Mouse (Mus musculus): ENCODE results near the gene Tmprss13. TPM values are rescaled to one million over a fixed set of nuclear protein-coding genes. Genes with fewer than 3 reads are reported as not detected.

Tmprss13 gene
- total RNA-seq, 2 experiments from 2014 or later: 0.10 to 0.27 TPM

DNA sequence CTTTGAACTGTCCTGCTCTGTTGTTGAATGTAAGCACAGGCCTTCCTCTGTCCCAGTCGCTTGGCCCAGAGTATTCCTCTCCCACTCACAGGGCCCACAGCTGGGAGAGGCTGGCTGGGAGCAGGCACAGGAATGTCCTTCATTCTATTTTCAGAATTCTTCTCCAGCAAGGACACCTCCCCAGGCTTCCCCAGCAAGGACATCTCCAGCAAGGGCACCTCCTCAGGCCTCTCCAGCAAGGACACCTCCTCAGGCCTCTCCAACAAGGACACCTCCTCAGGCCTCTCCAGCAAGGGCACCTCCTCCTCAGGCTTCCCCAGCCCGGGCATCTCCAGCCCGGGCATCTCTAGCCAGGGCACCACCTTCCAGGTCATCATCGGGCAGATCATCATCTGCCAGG lies 9.4 kb downstream of the Tmprss13 start:
- no peak for DNase-seq (ENCODE audit: low spot score in 2 of 2)

DNA sequence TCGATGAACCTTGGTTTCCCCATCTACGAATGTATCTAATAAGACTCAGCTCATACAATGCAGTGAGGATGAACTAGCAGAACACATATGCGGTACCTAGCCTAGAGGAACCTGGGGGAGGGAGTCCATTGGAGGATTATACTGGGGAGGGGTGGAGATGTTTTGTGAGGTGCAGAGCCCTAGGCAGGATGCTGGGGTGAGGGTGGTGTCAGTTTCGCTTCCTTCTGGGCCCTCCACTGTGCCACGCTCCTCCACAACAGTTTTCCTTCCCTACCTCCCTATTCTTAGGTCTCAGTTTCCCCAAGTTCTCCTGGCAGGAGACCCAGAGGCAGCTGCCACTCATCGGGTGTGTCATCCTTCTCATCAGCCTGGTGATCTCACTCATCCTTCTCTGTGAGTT lies 10.7 kb downstream of the Tmprss13 start:
- DNase-seq (ENCODE audit: low spot score in 2 of 2): no peak

DNA sequence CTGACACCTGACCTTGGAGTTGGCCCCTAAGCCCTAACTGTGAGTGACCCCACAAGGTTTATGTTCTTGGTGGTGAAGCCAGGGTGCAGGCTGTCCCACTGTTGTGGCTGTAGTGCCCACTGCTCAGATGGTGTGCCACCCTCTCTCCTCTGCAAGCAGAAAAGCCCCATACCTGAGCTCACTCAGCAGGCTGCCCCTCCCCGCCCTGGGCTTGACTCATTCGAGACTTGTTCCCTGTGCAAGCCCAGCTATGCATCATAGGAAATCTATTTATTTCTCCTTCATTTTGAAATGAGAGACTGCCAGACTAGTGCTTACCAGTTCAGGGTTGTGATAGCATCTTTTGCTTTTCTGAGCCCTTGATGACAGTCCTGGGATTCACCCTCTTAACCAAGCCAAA lies 18.5 kb downstream of the Tmprss13 start:
- no peak for DNase-seq (ENCODE audit: low spot score in 2 of 2)

- no peak for DNase-seq (ENCODE audit: low spot score in 2 of 2)
Measured at GRCm38 (mm10) chr9:45343066-45343465, 24.2 kb downstream of the Tmprss13 start.

- no peak for DNase-seq (ENCODE audit: low spot score in 2 of 2)
Measured at GRCm38 (mm10) chr9:45345516-45345915, 26.6 kb downstream of the Tmprss13 start.

DNA sequence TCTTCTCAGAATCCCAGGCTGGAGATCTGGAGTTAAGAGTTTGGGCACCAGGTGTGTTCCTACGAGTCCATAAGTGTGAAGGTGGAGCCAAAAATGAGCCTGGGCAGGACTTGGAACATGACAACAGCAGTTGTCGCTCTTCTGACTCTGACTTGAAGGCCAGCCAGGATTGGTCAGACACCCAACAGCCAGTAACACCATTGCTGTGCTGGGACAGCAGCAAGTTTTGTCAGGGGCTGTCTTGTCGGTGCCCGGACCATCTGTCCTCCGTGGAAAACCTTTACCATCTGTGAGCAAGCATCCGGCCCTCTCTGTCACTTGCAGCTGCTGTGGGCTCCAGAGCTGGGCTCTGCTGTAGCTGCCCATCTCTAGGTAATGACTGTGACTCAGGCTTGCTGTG lies 27.4 kb downstream of the Tmprss13 start:
- no peak for DNase-seq (ENCODE audit: low spot score in 2 of 2)

- no peak for DNase-seq (ENCODE audit: low spot score in 2 of 2)
Measured at GRCm38 (mm10) chr9:45348560-45348959, 29.7 kb downstream of the Tmprss13 start.

DNA sequence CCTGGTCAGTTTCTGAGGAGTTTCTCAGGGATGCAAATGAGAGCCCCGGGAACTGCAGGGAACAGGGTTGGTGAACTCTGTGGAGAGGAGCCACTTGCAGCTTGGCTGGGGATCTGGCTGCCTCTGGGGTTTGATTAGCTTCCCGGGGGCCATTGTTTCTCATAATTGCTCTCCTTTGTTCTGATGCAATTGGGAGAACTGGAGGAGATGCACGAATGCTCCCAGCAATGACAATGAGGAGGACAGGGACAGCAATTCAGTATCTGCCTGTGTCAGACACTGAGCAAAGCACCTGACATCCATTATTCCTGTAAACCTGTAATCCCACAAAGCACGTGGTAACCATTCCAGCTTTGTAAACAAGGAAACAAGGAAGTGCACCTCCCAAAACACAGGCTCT lies 30.3 kb downstream of the Tmprss13 start:
- no peak for DNase-seq (ENCODE audit: low spot score in 2 of 2)

DNA sequence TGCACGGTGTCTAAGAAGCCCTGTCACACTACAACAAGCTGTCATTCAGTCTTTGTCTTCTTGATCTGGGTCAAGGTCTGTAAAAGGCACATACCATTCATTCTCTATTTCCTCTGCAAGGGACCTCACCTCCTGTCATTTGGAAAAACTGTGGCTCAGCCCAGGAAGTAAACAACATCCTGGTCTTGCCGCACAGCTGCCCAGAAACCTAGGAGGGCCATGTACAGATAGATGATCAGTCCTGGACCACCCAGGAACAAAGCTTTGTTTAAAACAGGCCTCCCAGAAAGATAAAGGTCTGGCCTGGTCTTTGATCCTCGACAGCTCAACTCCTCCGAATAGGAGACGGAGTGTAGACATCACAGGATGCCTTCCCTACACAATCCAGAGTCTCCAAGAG lies 31.0 kb downstream of the Tmprss13 start:
- no peak for DNase-seq (ENCODE audit: low spot score in 2 of 2)

GRCm38 (mm10) chr9:45355192-45355591 lies 36.3 kb downstream of the Tmprss13 start:
- no peak for DNase-seq (ENCODE audit: low spot score in 2 of 2)

DNA sequence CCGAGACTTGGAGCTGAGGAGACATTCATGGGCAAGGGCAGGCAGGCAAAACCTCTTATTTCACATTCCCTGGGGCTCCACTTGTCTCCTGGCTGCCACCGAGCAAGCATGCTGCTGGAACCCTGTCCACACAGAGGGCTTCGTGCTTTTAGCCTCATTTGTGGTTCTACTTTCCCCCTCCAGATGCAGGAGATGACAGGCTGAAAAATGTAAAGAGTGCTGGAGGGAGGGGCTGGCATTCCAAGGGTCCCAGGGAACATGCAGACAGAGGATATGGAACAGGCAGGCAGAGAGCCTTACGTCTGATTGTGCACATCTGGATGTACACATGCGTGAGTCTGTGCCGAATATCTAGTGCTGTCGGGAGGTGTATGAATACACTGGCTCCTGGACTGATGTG lies 39.5 kb downstream of the Tmprss13 start:
- no peak for DNase-seq (ENCODE audit: low spot score in 2 of 2)

DNA sequence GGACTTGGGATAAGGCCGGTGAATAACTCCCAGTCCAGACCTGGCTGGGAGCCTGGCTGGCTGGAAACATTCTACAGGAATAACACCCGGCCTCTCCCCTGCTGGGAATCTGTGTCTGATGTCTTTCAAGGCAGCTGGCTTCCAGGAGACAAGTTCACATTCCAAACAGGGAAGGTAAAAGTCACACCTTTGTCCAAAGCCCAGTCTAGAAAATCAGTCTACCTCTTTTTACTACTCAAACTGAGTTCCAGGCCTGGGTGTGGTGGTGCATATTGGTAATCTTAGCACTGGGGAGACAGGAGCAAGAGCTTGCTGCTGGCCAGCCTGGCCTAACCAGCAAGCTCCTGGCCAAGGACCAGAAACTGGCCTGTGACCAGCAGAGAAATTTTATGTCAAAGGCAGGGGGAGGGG lies 43.2 kb downstream of the Tmprss13 start:
- no peak for DNase-seq (ENCODE audit: low spot score in 2 of 2)

DNA sequence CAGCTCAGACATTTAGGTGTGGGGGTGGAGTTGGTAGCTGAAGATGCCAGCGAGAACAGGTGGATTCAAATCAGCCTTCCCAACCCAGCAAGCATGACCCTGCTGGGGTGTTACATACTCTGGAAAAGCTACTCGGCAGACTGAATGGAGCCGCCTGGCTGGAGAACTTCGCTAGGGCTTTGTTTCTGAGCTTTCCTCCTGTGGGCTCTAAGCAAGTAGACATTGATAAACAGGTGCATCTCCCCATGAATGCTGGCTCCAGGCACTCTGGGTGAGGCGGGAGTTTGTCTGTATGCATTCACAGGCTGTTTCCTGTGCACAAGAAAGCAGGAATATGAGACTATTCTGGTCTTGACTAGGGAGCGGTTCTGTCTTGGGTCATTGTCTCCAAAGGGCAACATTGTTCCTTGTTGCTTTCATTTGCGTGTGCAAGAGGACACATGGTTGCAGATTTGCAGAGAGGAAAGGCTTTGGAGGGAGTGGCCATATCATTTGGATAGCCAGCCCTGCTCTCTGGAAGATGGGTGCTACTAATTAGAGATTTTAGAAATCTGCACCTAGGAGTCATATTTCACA lies 44.8 kb downstream of the Tmprss13 start:
- DNase-seq (ENCODE audit: low spot score in 2 of 2): no peak

- DNase-seq (ENCODE audit: low spot score in 2 of 2): no peak
Measured at GRCm38 (mm10) chr9:45367716-45368115, 48.8 kb downstream of the Tmprss13 start.

DNA sequence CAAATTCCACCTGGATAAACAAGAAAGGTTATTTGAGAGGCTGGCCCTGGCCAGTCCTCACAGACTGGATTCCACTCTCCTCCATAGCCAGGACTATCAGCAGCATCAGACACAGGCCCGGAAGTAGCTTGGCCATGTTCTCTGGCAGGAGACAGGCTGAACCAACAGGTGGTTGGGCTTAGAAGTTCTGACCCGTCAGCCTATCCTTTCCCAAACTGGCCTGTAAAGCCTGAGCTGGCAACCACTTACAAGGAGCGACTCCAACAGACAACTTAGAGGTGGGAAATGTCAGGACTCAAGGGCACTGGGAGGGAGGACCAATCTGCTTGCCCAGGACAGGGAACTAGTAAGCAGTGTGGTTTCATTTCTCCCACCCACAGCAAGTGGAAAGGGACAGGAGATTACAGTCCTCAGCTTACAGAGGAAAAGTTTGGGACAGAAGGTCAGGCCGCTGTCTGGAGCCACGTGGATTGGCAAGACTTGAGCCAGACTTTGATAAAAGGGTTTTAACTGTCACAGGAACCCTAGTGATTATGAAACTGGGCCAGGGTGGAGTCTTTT lies 49.5 kb downstream of the Tmprss13 start:
- peak in 1 of 2 experiments; percentile 36 for DNase-seq (ENCODE audit: low spot score in 2 of 2)

- DNase-seq (ENCODE audit: low spot score in 2 of 2): peak; percentile 71 to 81
Measured at GRCm38 (mm10) chr9:45370117-45370561, 51.2 kb downstream of the Tmprss13 start, which contains the start of gene Fxyd6. Gene Fxyd6 (plus strand): TSS chr9:45370185.

GRCm38 (mm10) chr9:45370616-45371336 lies 51.9 kb downstream of the Tmprss13 start:
- DNase-seq (ENCODE audit: low spot score in 2 of 2): no peak

GRCm38 (mm10) chr9:45371337-45371707 lies 52.4 kb downstream of the Tmprss13 start:
- no peak for DNase-seq (ENCODE audit: low spot score in 2 of 2)

GRCm38 (mm10) chr9:45373896-45374295 lies 55.0 kb downstream of the Tmprss13 start:
- DNase-seq (ENCODE audit: low spot score in 2 of 2): no peak

DNA sequence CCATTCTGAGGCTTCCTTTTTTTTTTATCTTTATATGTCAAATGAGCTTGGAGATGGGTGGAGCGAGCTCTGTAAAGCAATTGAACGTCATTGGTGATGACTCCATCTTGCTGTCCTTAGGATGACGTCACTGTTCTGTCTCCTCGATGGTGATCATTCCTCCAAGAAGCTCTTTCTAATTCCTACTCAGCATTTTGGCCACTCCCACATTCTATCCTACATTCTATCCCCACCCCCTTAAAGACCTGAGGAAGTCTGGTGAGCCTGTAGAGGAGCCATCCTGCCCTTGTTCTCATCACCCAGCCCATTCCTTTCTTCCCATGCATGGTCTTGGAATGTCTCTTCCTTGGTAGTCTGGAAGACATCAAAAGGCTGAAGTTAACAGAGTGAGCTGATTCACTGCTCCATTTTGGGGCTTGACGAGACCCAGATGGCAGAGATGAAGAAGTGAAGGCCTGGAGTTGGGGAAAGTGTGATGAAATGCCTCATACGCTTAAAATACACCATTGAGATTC lies 56.1 kb downstream of the Tmprss13 start:
- no peak for DNase-seq (ENCODE audit: low spot score in 2 of 2)

DNA sequence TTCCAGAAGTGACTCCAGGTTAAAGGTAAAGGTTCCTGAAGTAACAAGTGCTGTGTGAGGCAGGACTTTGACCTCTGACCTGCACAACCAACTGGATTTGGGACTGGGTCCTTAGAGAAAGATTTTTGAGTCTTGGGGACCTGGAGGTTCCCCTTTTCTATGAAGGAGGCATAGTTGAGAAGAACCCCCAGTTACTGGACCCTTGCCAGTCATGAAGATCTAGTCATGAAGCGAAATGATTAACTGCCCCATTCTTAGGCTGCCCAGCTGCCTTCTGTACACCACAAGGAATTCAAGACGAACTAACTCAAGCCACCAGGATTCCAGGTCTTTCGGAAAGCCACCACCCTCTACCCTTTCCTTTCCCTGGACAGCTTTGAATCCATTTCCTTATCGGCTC lies 57.5 kb downstream of the Tmprss13 start:
- peak in 1 of 2 experiments; percentile 18 for DNase-seq (ENCODE audit: low spot score in 2 of 2)

DNA sequence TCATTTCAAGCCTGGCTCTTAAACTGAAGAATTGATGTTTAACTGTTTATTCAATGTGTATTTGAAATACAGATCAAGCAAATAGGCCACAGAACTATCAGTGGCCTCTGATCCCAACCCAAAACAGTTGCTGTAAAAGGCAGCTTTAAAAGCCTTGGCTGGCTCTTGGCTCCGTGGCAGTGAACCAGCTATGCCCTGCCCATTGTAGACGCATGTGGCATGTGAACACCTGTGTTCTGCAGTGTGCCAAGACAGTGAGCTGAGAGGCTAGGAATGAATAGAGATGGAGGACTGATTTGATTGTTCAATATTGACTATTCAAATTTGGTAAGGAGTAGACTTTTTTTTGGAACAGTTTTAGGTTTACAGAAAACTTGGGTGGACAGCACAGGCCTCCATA lies 58.0 kb downstream of the Tmprss13 start:
- no peak for DNase-seq (ENCODE audit: low spot score in 2 of 2)

Measured in adrenal gland, adult 18-20 months (tissue).